In the genomic region with DNA sequence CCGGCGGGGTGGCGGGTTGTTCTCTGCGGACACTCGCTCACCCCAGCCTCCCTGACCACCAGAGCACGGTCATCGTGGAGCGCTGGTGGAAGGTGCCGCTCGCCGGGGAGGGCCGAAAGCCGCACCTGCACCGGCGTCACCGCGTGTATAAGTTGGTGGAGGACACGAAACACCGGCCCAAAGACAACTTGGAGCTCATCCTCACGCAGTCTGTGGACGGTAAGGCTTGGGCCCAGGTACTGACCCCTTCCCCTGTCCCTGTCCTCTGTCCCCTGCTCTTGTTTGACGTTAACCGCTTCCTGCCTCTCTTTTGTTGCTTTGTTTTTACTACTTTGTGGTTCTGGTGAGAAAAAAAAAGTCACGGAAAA, we compare ENCODE assay signal across 8 mouse cellular contexts. TPM values are rescaled to one million over a fixed set of nuclear protein-coding genes. Genes with fewer than 3 reads are reported as not detected.
A peak's percentile ranks its signal among the peaks of the same experiment; 100 is the strongest.
DNase-seq lines count a peak whose midpoint lies in the region; ATAC-seq lines count a peak whose summit lies in the region.

Gene Oaz3 (minus strand): TSS at position 319 of the 368 bp plus-strand sequence.

- 0 out of 2 replicates have a peak, but pooled peaks cover 2% of the 10 kb centered on the region for H3K27me3 ChIP-seq in kidney, embryonic 14.5 days (ENCODE audit: control insufficient read depth, insufficient read depth, low read length)
- no peaks in the 10 kb centered on the region for H3K27me3 ChIP-seq in hindbrain, embryonic 11.5 days (ENCODE audit: control insufficient read depth, insufficient read depth, low read length)
- no peaks in the 10 kb centered on the region for H3K27me3 ChIP-seq in midbrain, embryonic 11.5 days (ENCODE audit: control insufficient read depth, insufficient read depth, low read length)

- peak within 1 kb of the TSS; percentile 80 for H3K4me2 ChIP-seq in kidney, embryonic 14.5 days (replicated peaks; ENCODE audit: low read depth, low read length)
- peak within 1 kb of the TSS; percentile 46 for H3K4me2 ChIP-seq in hindbrain, embryonic 11.5 days (replicated peaks; ENCODE audit: low read depth, low read length)
- H3K4me2 ChIP-seq in midbrain, embryonic 11.5 days = peak within 1 kb of the TSS; percentile 84

- H3K9ac ChIP-seq in kidney, embryonic 14.5 days (ENCODE audit: low read depth, low read length) = peak within 1 kb of the TSS; percentile 91
- H3K9ac ChIP-seq in hindbrain, embryonic 11.5 days (ENCODE audit: low read depth, low read length) = peak within 1 kb of the TSS; percentile 86
- H3K9ac ChIP-seq in midbrain, embryonic 11.5 days (ENCODE audit: low read length) = peak within 1 kb of the TSS; percentile 79

- H3K4me1 ChIP-seq in kidney, embryonic 14.5 days (ENCODE audit: control insufficient read depth, insufficient read depth, low read length) = peaks cover 5% of the 10 kb centered on the region; the same call in 1 of the 2 replicates
- peaks cover 2% of the 10 kb centered on the region; the same call in 1 of the 2 replicates for H3K4me1 ChIP-seq in hindbrain, embryonic 11.5 days (replicated peaks; ENCODE audit: control insufficient read depth, insufficient read depth, low read length)
- peaks cover 5% of the 10 kb centered on the region for H3K4me1 ChIP-seq in midbrain, embryonic 11.5 days (ENCODE audit: control insufficient read depth, insufficient read depth, low read length)

- 1% methylated on average over 24 of the region's 24 CpGs for WGBS in kidney, embryonic 14.5 days
- under 1% methylated on average over 24 of the region's 24 CpGs for WGBS in hindbrain, embryonic 11.5 days
- WGBS in midbrain, embryonic 11.5 days = under 1% methylated on average over 24 of the region's 24 CpGs

- H3K36me3 ChIP-seq in kidney, embryonic 14.5 days (ENCODE audit: control insufficient read depth, insufficient read depth, low read length) = peaks cover 29% of the 10 kb centered on the region
- peaks cover 8% of the 10 kb centered on the region for H3K36me3 ChIP-seq in hindbrain, embryonic 11.5 days (ENCODE audit: control insufficient read depth, insufficient read depth, low read length)
- H3K36me3 ChIP-seq in midbrain, embryonic 11.5 days (ENCODE audit: control insufficient read depth, insufficient read depth, low read length) = peaks cover 13% of the 10 kb centered on the region

- H3K9me3 ChIP-seq in kidney, embryonic 14.5 days (ENCODE audit: control insufficient read depth, low read length) = no peaks in the 10 kb centered on the region
- H3K9me3 ChIP-seq in hindbrain, embryonic 11.5 days (ENCODE audit: control insufficient read depth, low read length) = no peaks in the 10 kb centered on the region
- H3K9me3 ChIP-seq in midbrain, embryonic 11.5 days (ENCODE audit: control insufficient read depth, low read length) = no peaks in the 10 kb centered on the region

- DNase-seq in kidney, adult 8-10 months = no peak
- no peak for DNase-seq in hindbrain, embryonic 11.5 days (ENCODE audit: low spot score)
- no peak for DNase-seq in midbrain, embryonic 11.5 days (ENCODE audit: low spot score, missing footprints)
- no peak for DNase-seq in left cerebral cortex, adult 18-20 months (ENCODE audit: low spot score in 2 of 2)
- DNase-seq in layer of hippocampus, postnatal 36 days = no peak
- no peak for DNase-seq in cerebellum, postnatal 14 days

- H3K27ac ChIP-seq in kidney, embryonic 14.5 days (ENCODE audit: low read depth, low read length) = no peak within 1 kb of the TSS
- peak within 1 kb of the TSS; percentile 55; the same call in 1 of the 2 replicates for H3K27ac ChIP-seq in hindbrain, embryonic 11.5 days (ENCODE audit: low read depth, low read length)
- H3K27ac ChIP-seq in midbrain, embryonic 11.5 days (ENCODE audit: low read depth, low read length) = no peak within 1 kb of the TSS

- ATAC-seq in kidney, embryonic 14.5 days (ENCODE audit: low FRiP score, low TSS enrichment) = no peak
- ATAC-seq in activated CD4-positive, CD25-positive, alpha-beta regulatory T cell, adult 4 months = peak; percentile 46
- peak; percentile 63; the same call in 1 of the 2 replicates for ATAC-seq in hindbrain, embryonic 11.5 days (ENCODE audit: low FRiP score)
- no peak for ATAC-seq in midbrain, embryonic 11.5 days (ENCODE audit: low FRiP score)

- H3K4me3 ChIP-seq in kidney, embryonic 14.5 days (ENCODE audit: low read length) = peak within 1 kb of the TSS; percentile 89
- peak within 1 kb of the TSS; percentile 74 for H3K4me3 ChIP-seq in hindbrain, embryonic 11.5 days (ENCODE audit: low read depth, low read length)
- H3K4me3 ChIP-seq in midbrain, embryonic 11.5 days (ENCODE audit: low read depth, low read length) = peak within 1 kb of the TSS; percentile 70

RNA-seq across cellular contexts. Expression of gene Oaz3, which starts in this region (rescaled TPM):
- polyA plus RNA-seq in kidney, embryonic 14.5 days (2014; fragmentation: Nextera tagmentation; extraction: Ambion mirVana) = 0.28 and 0.40 TPM in 2 replicates
- polyA plus RNA-seq in activated CD4-positive, CD25-positive, alpha-beta regulatory T cell, adult 4 months (2017; shearing (Covaris generic)) = under 1 TPM in 1 of 2 experiments, not detected in 1; 0.74 TPM
- polyA plus RNA-seq in hindbrain, embryonic 11.5 days (2014; fragmentation: Nextera tagmentation; extraction: Ambion mirVana) = 0.18 and 0.56 TPM in 2 replicates
- 0.12 TPM in 1 of 2 replicates, not detected in the other for polyA plus RNA-seq in midbrain, embryonic 11.5 days (2014; fragmentation: Nextera tagmentation; extraction: Ambion mirVana)
- total RNA-seq in left cerebral cortex, adult 18-20 months (2021) = not detected
- not detected for total RNA-seq in layer of hippocampus, postnatal 36 days (2021)

Comparison
In these comparisons a context has a peak if more than half of its experiments do, and no peak if none do; other contexts are left out.
1. Peak in ATAC-seq in activated CD4-positive, CD25-positive, alpha-beta regulatory T cell, adult 4 months; RNA of the gene not detected or under 1 TPM.
2. Peak in ATAC-seq, H3K4me3 ChIP-seq, H3K27ac ChIP-seq, H3K9ac ChIP-seq and H3K4me2 ChIP-seq in hindbrain, embryonic 11.5 days; RNA of the gene not detected or under 1 TPM.